In the genomic region with DNA sequence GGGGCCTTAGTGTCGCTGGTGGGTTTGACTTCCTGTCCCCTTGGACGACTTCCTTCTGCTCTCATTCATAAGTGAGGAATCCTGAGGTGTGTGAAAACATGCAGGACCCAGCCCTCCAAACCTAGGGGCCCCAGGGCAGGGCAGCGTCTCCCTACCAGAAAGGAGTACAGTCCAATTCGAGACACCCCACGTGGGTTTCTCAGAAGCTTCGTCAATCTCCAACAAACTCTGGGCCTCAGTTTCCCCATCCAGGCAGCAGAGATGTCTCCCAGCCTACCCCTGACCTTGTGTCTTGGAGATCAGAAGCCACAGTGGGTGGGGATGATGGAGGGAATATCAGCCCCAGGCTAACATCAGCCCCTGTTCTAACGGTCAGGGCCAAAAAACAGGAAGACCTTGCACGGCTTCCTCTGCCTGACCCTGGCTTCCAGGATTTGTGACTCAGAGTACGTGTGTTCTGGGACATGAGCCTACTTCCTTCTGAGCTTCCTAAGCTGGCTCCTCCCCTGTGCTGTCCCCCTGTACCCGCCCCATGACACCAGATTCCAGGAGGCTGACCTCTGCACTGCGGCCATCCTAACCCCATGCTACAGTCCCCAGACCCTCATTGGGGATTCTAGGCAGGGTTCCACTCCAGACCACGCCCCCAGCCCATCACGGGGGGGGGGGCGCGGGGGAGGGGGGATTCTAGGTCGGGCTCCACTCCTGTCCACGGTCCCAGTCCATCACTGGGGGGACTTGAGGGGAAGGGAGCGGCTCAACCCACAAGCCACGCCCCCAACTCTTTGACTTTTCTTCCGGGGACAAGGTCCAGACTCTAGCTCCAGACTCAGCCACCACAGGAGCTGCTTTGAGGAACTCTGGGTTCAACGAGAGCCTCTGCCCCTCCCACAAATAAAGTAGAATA, we compare ENCODE assay signal across 8 mouse cellular contexts. TPM values are rescaled to one million over a fixed set of nuclear protein-coding genes. Genes with fewer than 3 reads are reported as not detected.
A peak's percentile ranks its signal among the peaks of the same experiment; 100 is the strongest.
DNase-seq lines count a peak whose midpoint lies in the region; ATAC-seq and TF ChIP-seq lines count a peak whose summit lies in the region.

No protein-coding gene starts in this region.

- peak overlapping the region; percentile 18; the same call in 1 of the 2 replicates for H3K4me3 ChIP-seq in forebrain, embryonic 13.5 days
- H3K4me3 ChIP-seq in hindbrain, embryonic 12.5 days, result no peak overlapping the region
- H3K4me3 ChIP-seq in limb, embryonic 14.5 days (replicated peaks; ENCODE audit: low read length), result peak overlapping the region; percentile 29
- H3K4me3 ChIP-seq in midbrain, embryonic 15.5 days, result no peak overlapping the region

- peak; percentile 41 for DNase-seq in urinary bladder, postnatal 25 days (ENCODE audit: low spot score)
- no peak for DNase-seq in urinary bladder, postnatal 10 days (ENCODE audit: low spot score)
- no peak for DNase-seq in limb, embryonic 14.5 days (ENCODE audit: low spot score)
- no peak for DNase-seq in frontal cortex, postnatal 10 days (ENCODE audit: low spot score in 2 of 2)
- no peak for DNase-seq in retina, embryonic 14.5 days (ENCODE audit: low spot score)

- WGBS in forebrain, embryonic 13.5 days, result 21% methylated on average over 21 of the region's 21 CpGs
- 27% methylated on average over 16 of the region's 21 CpGs for WGBS in hindbrain, embryonic 12.5 days
- 19% methylated on average over 18 of the region's 21 CpGs for WGBS in limb, embryonic 14.5 days
- 23% methylated on average over 20 of the region's 21 CpGs for WGBS in midbrain, embryonic 15.5 days

- peak overlapping the region; percentile 49 for H3K4me2 ChIP-seq in forebrain, embryonic 13.5 days
- peak overlapping the region; percentile 48 for H3K4me2 ChIP-seq in hindbrain, embryonic 12.5 days (replicated peaks)
- peak overlapping the region; percentile 57 for H3K4me2 ChIP-seq in limb, embryonic 14.5 days (replicated peaks; ENCODE audit: low read depth, low read length, severe bottlenecking)
- H3K4me2 ChIP-seq in midbrain, embryonic 15.5 days, result peak overlapping the region; percentile 37

- H3K9me3 ChIP-seq in forebrain, embryonic 13.5 days (replicated peaks), result no peaks in the 10 kb centered on the region
- H3K9me3 ChIP-seq in hindbrain, embryonic 12.5 days (replicated peaks), result no peaks in the 10 kb centered on the region
- H3K9me3 ChIP-seq in limb, embryonic 14.5 days (ENCODE audit: control insufficient read depth, low read length), result no peaks in the 10 kb centered on the region
- no peaks in the 10 kb centered on the region for H3K9me3 ChIP-seq in midbrain, embryonic 15.5 days

- H3K9ac ChIP-seq in forebrain, embryonic 13.5 days, result peak overlapping the region; percentile 7; the same call in 1 of the 2 replicates
- no peak overlapping the region for H3K9ac ChIP-seq in hindbrain, embryonic 12.5 days
- H3K9ac ChIP-seq in limb, embryonic 14.5 days (ENCODE audit: low read depth, low read length, severe bottlenecking), result 0 out of 2 replicates have a peak overlapping the region, but pooled peaks have one; percentile 41
- no peak overlapping the region for H3K9ac ChIP-seq in midbrain, embryonic 15.5 days

- 0 out of 2 replicates have a peak, but pooled peaks have one; percentile 7 for ATAC-seq in forebrain, embryonic 13.5 days
- 0 out of 2 replicates have a peak, but pooled peaks have one; percentile 21 for ATAC-seq in hindbrain, embryonic 12.5 days (ENCODE audit: low FRiP score)
- no peak for ATAC-seq in limb, embryonic 14.5 days (ENCODE audit: low FRiP score, low read depth)
- 0 out of 2 replicates have a peak, but pooled peaks have one; percentile 3 for ATAC-seq in midbrain, embryonic 15.5 days (replicated peaks)

- no peak overlapping the region for H3K27ac ChIP-seq in forebrain, embryonic 13.5 days
- no peak overlapping the region for H3K27ac ChIP-seq in hindbrain, embryonic 12.5 days
- H3K27ac ChIP-seq in limb, embryonic 14.5 days (replicated peaks; ENCODE audit: low read depth, low read length), result no peak overlapping the region
- no peak overlapping the region; the same call in 1 of the 2 replicates for H3K27ac ChIP-seq in midbrain, embryonic 15.5 days

- H3K27me3 ChIP-seq in forebrain, embryonic 13.5 days, result peaks cover 32% of the 10 kb centered on the region
- peaks cover 25% of the 10 kb centered on the region for H3K27me3 ChIP-seq in hindbrain, embryonic 12.5 days
- H3K27me3 ChIP-seq in limb, embryonic 14.5 days (ENCODE audit: control insufficient read depth, insufficient read depth, low read length), result peaks cover 9% of the 10 kb centered on the region; the same call in 1 of the 2 replicates
- no peaks in the 10 kb centered on the region for H3K27me3 ChIP-seq in midbrain, embryonic 15.5 days (replicated peaks)

- peaks cover 24% of the 10 kb centered on the region for H3K4me1 ChIP-seq in forebrain, embryonic 13.5 days
- peaks cover 37% of the 10 kb centered on the region for H3K4me1 ChIP-seq in hindbrain, embryonic 12.5 days
- H3K4me1 ChIP-seq in limb, embryonic 14.5 days (ENCODE audit: control insufficient read depth, insufficient read depth, low read length), result peaks cover 8% of the 10 kb centered on the region; the same call in 1 of the 2 replicates
- peaks cover 35% of the 10 kb centered on the region for H3K4me1 ChIP-seq in midbrain, embryonic 15.5 days

- TF ChIP-seq POLR2A in limb, embryonic 14.5 days (IDR thresholded peaks at IDR 0.05; ENCODE audit: borderline replicate concordance, extremely low read depth, insufficient read depth, insufficient read length), result no peak

- peaks cover 17% of the 10 kb centered on the region for H3K36me3 ChIP-seq in forebrain, embryonic 13.5 days (ENCODE audit: poor library complexity, severe bottlenecking)
- H3K36me3 ChIP-seq in hindbrain, embryonic 12.5 days, result peaks cover 11% of the 10 kb centered on the region
- no peaks in the 10 kb centered on the region for H3K36me3 ChIP-seq in limb, embryonic 14.5 days (ENCODE audit: control insufficient read depth, insufficient read depth, low read length)
- H3K36me3 ChIP-seq in midbrain, embryonic 15.5 days (replicated peaks), result peaks cover 23% of the 10 kb centered on the region

RNA-seq across cellular contexts. Expression of a gene that starts 6.4 kb away (rescaled TPM):
- polyA plus RNA-seq in forebrain, embryonic 13.5 days (2015; fragmentation: Nextera tagmentation; extraction: Ambion mirVana), result 4.2 and 4.3 TPM in 2 replicates
- 9.6 and 11.2 TPM in 2 replicates for polyA plus RNA-seq in hindbrain, embryonic 12.5 days (2016; fragmentation: Nextera tagmentation; extraction: Ambion mirVana)
- 10.5 and 13.4 TPM in 2 replicates for polyA plus RNA-seq in limb, embryonic 14.5 days (2012; rRNA removed)
- polyA plus RNA-seq in limb, embryonic 14.5 days (2014; fragmentation: Nextera tagmentation; extraction: Ambion mirVana), result 3.1 and 3.8 TPM in 2 replicates
- 19.0 and 21.4 TPM in 2 replicates for polyA plus RNA-seq in midbrain, embryonic 15.5 days (2015; fragmentation: Nextera tagmentation; extraction: Ambion mirVana)

RNA-seq across cellular contexts. Expression of a gene that starts 11.9 kb away (rescaled TPM):
- not detected in 2 replicates for polyA plus RNA-seq in forebrain, embryonic 13.5 days (2015; fragmentation: Nextera tagmentation; extraction: Ambion mirVana)
- 0.25 and 0.27 TPM in 2 replicates for polyA plus RNA-seq in hindbrain, embryonic 12.5 days (2016; fragmentation: Nextera tagmentation; extraction: Ambion mirVana)
- polyA plus RNA-seq in limb, embryonic 14.5 days (2012; rRNA removed), result 0.27 and 0.29 TPM in 2 replicates
- polyA plus RNA-seq in limb, embryonic 14.5 days (2014; fragmentation: Nextera tagmentation; extraction: Ambion mirVana), result 0.43 and 0.51 TPM in 2 replicates
- polyA plus RNA-seq in midbrain, embryonic 15.5 days (2015; fragmentation: Nextera tagmentation; extraction: Ambion mirVana), result 0.12 and 0.28 TPM in 2 replicates

RNA-seq across cellular contexts. Expression of a gene that starts 16.3 kb away (rescaled TPM):
- polyA plus RNA-seq in forebrain, embryonic 13.5 days (2015; fragmentation: Nextera tagmentation; extraction: Ambion mirVana), result 0.27 and 0.52 TPM in 2 replicates
- 0.42 and 0.62 TPM in 2 replicates for polyA plus RNA-seq in hindbrain, embryonic 12.5 days (2016; fragmentation: Nextera tagmentation; extraction: Ambion mirVana)
- polyA plus RNA-seq in limb, embryonic 14.5 days (2012; rRNA removed), result not detected in 2 replicates
- 0.10 and 0.17 TPM in 2 replicates for polyA plus RNA-seq in limb, embryonic 14.5 days (2014; fragmentation: Nextera tagmentation; extraction: Ambion mirVana)
- 1.9 and 2.1 TPM in 2 replicates for polyA plus RNA-seq in midbrain, embryonic 15.5 days (2015; fragmentation: Nextera tagmentation; extraction: Ambion mirVana)

RNA-seq across cellular contexts. Expression of a gene that starts 24.1 kb away (rescaled TPM):
- 0.06 and 0.08 TPM in 2 replicates for polyA plus RNA-seq in forebrain, embryonic 13.5 days (2015; fragmentation: Nextera tagmentation; extraction: Ambion mirVana)
- polyA plus RNA-seq in hindbrain, embryonic 12.5 days (2016; fragmentation: Nextera tagmentation; extraction: Ambion mirVana), result 0.06 and 0.09 TPM in 2 replicates
- 0.04 and 0.09 TPM in 2 replicates for polyA plus RNA-seq in limb, embryonic 14.5 days (2012; rRNA removed)
- polyA plus RNA-seq in limb, embryonic 14.5 days (2014; fragmentation: Nextera tagmentation; extraction: Ambion mirVana), result 0.07 and 0.11 TPM in 2 replicates
- 0.13 and 0.15 TPM in 2 replicates for polyA plus RNA-seq in midbrain, embryonic 15.5 days (2015; fragmentation: Nextera tagmentation; extraction: Ambion mirVana)

RNA-seq across cellular contexts. Expression of a gene that starts 28.6 kb away (rescaled TPM):
- polyA plus RNA-seq in forebrain, embryonic 13.5 days (2015; fragmentation: Nextera tagmentation; extraction: Ambion mirVana), result 8.0 and 8.4 TPM in 2 replicates
- polyA plus RNA-seq in hindbrain, embryonic 12.5 days (2016; fragmentation: Nextera tagmentation; extraction: Ambion mirVana), result 8.4 and 8.9 TPM in 2 replicates
- polyA plus RNA-seq in limb, embryonic 14.5 days (2012; rRNA removed), result 9.3 and 10.3 TPM in 2 replicates
- polyA plus RNA-seq in limb, embryonic 14.5 days (2014; fragmentation: Nextera tagmentation; extraction: Ambion mirVana), result 11.6 and 11.7 TPM in 2 replicates
- 11.1 and 12.7 TPM in 2 replicates for polyA plus RNA-seq in midbrain, embryonic 15.5 days (2015; fragmentation: Nextera tagmentation; extraction: Ambion mirVana)

Comparison
In these comparisons a context has a peak if more than half of its experiments do, and no peak if none do; other contexts are left out.
1. H3K4me3 ChIP-seq: peak in forebrain, embryonic 13.5 days (single experiment) and limb, embryonic 14.5 days (single experiment); none in hindbrain, embryonic 12.5 days (single experiment) and midbrain, embryonic 15.5 days (single experiment).
2. H3K9ac ChIP-seq: peak in forebrain, embryonic 13.5 days (single experiment) and limb, embryonic 14.5 days (single experiment); none in hindbrain, embryonic 12.5 days (single experiment) and midbrain, embryonic 15.5 days (single experiment).
3. Peak in every context shown above with its lines, with median percentiles within 50 percentile points of each other: H3K4me2 ChIP-seq.